Mouse (Mus musculus): Measurements from ENCODE around the gene Hist1h4f. TPM values are rescaled to one million over a fixed set of nuclear protein-coding genes. Genes with fewer than 3 reads are reported as not detected.
"Not testable (repeated sequence)": the region's sequence is repeated elsewhere in the genome, so short reads cannot be mapped to it uniquely, and the experiment has no call there.

Gene Hist1h4f
- polyA plus RNA-seq, 1 experiment from 2014 or later: 0.83 TPM

- not testable (repeated sequence) for H3K27me3 ChIP-seq; H3K9me3 ChIP-seq; H3K4me1 ChIP-seq (replicated peaks); H3K36me3 ChIP-seq
- Histone ChIP-seq H3K27ac (peak within 1 kb of the TSS; percentile 95), H3K9ac (peak within 1 kb of the TSS; percentile 75), H3K4me2 (peak within 1 kb of the TSS; percentile 75), H3K4me3 (peak within 1 kb of the TSS; percentile 46)
- ATAC-seq (ENCODE audit: low FRiP score): peak; percentile 96
- under 1% methylated on average over 59 of the region's 67 CpGs for WGBS
Observed at GRCm38 (mm10) chr13:23561883-23562659, 10.6 kb upstream of the Hist1h4f start, which contains the start of gene Hist1h3e. Gene Hist1h3e, minus strand, starts transcription at chr13:23562369.

DNA sequence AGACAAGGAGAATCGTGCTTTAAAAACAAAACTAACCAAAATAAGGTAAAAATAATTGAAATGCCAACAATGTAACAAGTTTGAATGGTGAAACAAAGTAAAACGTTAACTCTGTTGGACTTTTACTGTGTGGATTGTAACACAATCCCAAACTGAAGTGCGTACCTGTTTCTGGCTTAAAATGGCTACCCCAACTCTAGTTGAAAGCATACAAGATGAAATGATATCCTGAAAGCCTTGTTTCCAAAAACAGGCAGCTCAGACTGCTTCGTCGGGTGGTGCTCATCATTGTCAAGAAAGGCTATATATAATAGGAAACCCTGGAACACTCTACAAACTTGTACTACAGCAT, 10.1 kb upstream of the Hist1h4f start:
- H3K9me3 ChIP-seq; H3K36me3 ChIP-seq; ATAC-seq (ENCODE audit: low FRiP score); H3K4me1 ChIP-seq (replicated peaks); H3K27me3 ChIP-seq: not testable (repeated sequence)
- Histone ChIP-seq H3K9ac (peak overlapping the region; percentile 75), H3K4me2 (peak overlapping the region; percentile 75), H3K27ac (peak overlapping the region; percentile 95), H3K4me3 (peak overlapping the region; percentile 46)
- 0% methylated on average over 2 of the region's 5 CpGs for WGBS

DNA sequence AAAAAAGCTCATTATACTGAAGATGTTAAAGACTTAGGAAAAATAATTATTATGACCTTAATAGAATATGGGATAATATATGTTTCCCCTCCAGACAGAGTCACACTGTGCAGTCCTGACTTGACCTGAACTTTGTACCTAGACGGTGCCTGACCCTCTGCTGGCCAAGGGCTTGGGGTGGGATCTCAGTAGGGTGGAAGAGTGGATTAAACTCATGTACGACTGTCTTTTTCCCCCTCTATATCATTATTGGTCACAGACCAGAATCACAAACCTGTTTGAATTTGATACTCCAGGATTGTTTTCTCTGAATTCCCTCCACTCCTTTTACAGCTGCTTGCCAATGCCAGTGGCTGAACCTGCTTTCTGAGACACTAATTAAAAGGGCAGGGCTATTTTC, 9.3 kb upstream of the Hist1h4f start:
- ATAC-seq (ENCODE audit: low FRiP score); H3K27me3 ChIP-seq; H3K36me3 ChIP-seq; H3K4me1 ChIP-seq (replicated peaks); H3K9me3 ChIP-seq; H3K27ac ChIP-seq; H3K9ac ChIP-seq; H3K4me3 ChIP-seq: not testable (repeated sequence)
- H3K4me2 ChIP-seq: 0 out of 2 replicates have a peak overlapping the region, but pooled peaks have one; percentile 4
- 24% methylated on average over 2 of the region's 2 CpGs for WGBS

DNA sequence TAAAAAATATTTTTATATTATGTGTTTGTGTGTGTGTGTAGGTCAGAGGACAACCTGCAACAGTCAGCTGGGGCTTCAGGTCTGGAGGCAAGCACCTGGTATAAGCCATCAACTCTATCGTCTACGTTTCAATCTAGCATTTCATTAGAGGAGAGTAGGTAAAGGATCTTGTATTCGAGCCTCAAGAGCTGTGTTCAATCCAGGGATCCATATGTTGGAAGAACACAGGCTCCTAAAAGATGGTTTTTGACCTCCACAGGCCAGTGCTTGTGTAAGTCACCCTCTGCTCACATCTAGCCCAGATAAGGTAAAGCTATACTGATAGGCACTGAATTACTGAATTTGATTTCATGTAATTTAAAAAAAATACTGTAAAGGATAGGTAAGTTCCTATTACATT, 5.5 kb upstream of the Hist1h4f start:
- 75% methylated on average over 3 of the region's 3 CpGs for WGBS
- Histone ChIP-seq H3K4me2 (no peak overlapping the region; the same call in 1 of the 2 replicates), H3K9ac (no peak overlapping the region), H3K4me3 (no peak overlapping the region), H3K9me3 (no peaks in the 10 kb centered on the region), H3K36me3 (no peaks in the 10 kb centered on the region), H3K4me1 (replicated peaks) (peaks cover 26% of the 10 kb centered on the region), H3K27ac (0 out of 2 replicates have a peak overlapping the region, but pooled peaks have one; percentile 8), H3K27me3 (no peaks in the 10 kb centered on the region)
- ATAC-seq (ENCODE audit: low FRiP score): no peak

DNA sequence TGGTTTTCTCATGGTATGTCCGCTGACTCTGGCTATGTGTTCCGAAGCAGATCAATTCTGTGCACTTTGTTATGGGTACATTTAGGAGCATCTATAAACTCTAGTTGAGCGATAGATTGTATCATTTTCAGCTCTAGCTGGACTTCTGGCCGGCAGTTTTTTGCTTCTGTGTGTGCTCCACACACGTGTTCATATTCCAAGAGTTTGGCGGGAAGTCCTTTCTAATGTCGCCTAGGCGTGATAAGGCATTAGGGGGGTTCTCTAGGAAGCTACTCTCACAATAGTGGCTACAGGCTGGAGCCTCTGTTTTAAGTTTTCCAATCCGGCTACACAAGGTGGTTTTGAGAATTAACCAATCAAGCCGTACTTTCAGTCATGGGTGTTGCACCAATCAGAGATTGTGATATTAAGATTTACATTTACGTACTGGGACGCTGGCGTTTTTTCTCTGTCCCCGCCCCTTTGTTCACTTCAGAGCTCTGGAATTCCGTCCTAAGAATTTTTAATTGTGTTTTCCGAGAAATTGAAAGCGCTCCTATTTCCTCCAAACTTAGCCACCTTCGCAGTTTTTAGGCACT, 4.5 kb upstream of the Hist1h4f start:
- Histone ChIP-seq H3K4me2 (peak overlapping the region; percentile 99), H3K4me3 (peak overlapping the region; percentile 53), H3K9me3 (no peaks in the 10 kb centered on the region), H3K27ac (peak overlapping the region; percentile 93), H3K9ac (peak overlapping the region; percentile 80), H3K36me3 (no peaks in the 10 kb centered on the region), H3K27me3 (no peaks in the 10 kb centered on the region), H3K4me1 (replicated peaks) (peaks cover 29% of the 10 kb centered on the region)
- under 1% methylated on average over 18 of the region's 18 CpGs for WGBS
- peak; percentile 80 for ATAC-seq (ENCODE audit: low FRiP score)

DNA sequence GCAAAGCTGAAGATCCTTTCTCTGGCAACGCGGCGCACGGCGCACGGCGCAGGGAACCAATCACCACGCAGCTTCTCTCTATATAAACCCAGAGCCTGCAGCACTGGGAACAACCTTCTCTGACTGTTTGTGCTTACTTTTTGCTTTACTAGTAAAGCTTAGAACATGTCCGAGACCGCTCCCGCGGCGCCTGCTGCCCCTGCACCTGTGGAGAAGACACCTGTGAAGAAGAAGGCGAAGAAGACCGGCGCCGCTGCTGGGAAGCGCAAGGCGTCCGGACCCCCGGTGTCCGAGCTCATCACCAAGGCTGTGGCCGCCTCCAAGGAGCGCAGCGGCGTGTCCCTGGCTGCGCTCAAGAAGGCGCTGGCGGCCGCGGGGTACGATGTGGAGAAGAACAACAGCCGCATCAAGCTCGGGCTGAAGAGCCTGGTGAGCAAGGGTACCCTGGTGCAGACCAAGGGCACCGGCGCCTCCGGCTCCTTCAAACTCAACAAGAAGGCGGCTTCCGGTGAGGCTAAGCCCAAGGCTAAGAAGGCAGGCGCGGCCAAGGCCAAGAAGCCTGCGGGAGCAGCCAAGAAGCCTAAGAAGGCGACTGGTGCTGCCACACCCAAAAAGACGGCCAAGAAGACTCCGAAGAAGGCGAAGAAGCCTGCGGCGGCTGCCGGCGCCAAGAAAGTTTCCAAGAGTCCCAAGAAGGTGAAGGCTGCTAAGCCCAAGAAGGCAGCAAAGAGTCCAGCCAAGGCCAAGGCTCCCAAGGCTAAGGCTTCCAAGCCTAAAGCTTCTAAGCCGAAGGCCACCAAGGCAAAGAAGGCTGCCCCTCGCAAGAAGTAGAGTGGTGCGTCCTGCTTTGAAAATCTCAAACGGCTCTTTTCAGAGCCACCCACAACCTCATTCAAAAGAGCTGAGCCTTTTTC, 3.7 kb upstream of the Hist1h4f start:
- under 1% methylated on average over 54 of the region's 54 CpGs for WGBS

DNA sequence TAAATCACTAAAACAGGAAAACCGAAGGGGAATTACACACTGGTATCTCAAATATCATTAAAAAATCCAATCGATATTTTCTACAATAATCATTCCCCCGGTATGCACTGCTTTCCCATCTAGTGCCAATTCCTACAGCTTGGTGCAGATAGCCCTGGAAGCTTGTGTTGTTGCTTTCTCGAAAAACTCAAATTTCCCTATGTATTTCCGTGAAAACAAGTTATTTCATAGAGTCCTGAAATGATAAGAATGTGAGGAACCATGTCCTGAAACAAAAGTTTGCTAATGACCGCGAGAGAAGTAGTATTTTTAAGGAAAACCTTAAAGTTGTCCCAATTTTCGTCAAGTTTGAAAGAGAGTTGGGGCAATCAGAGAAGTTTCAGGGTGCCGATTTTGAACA, 2.9 kb upstream of the Hist1h4f start:
- H3K9ac ChIP-seq: peak overlapping the region; percentile 80
- ATAC-seq (ENCODE audit: low FRiP score): no peak
- H3K27me3 ChIP-seq: no peaks in the 10 kb centered on the region
- H3K27ac ChIP-seq: peak overlapping the region; percentile 93; the same call in 1 of the 2 replicates
- H3K36me3 ChIP-seq: no peaks in the 10 kb centered on the region
- WGBS: 22% methylated on average over 9 of the region's 9 CpGs
- peak overlapping the region; percentile 99 for H3K4me2 ChIP-seq
- H3K9me3 ChIP-seq: no peaks in the 10 kb centered on the region
- H3K4me3 ChIP-seq: peak overlapping the region; percentile 53
- H3K4me1 ChIP-seq (replicated peaks): peaks cover 32% of the 10 kb centered on the region

More for the DNA sequence above, 3.7 kb upstream of the Hist1h4f start:
- Histone ChIP-seq H3K9ac (peak overlapping the region; percentile 80), H3K4me3 (peak overlapping the region; percentile 53), H3K27ac (peak overlapping the region; percentile 93), H3K4me2 (peak overlapping the region; percentile 99), H3K9me3 (no peaks in the 10 kb centered on the region), H3K4me1 (replicated peaks) (peaks cover 32% of the 10 kb centered on the region), H3K27me3 (no peaks in the 10 kb centered on the region), H3K36me3 (no peaks in the 10 kb centered on the region)
- peak; percentile 73 for ATAC-seq (ENCODE audit: low FRiP score)

DNA sequence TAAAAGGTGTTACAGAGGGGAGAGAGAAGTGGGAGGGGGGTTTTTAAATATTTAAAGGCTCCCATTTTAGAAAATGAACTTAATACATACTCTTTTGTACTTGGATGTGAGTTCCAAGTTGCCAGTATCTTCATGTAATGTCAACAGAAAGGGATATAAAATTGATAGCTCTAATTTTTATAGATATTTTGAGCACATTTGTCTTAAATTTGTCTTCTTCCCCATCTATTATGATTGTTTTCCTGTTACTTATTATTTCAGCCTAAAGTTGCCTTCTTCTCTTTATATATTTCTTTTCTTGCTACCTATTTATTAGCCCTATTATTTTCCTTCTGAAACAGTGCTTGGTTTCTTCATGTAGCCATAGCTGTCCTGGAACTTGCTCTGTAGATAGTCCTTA, 1.5 kb upstream of the Hist1h4f start, which contains the start of gene Hist1h1d:
Gene Hist1h1d (plus strand): TSS at position 301 of the 400 bp plus-strand sequence.
- no peak for ATAC-seq (ENCODE audit: low FRiP score)
- Histone ChIP-seq H3K27me3 (no peaks in the 10 kb centered on the region), H3K9ac (no peak within 1 kb of the TSS), H3K9me3 (no peaks in the 10 kb centered on the region), H3K36me3 (no peaks in the 10 kb centered on the region), H3K27ac (peak within 1 kb of the TSS; percentile 93), H3K4me2 (peak within 1 kb of the TSS; percentile 64), H3K4me1 (replicated peaks) (peaks cover 32% of the 10 kb centered on the region), H3K4me3 (no peak within 1 kb of the TSS)

- Histone ChIP-seq H3K36me3 (no peaks in the 10 kb centered on the region), H3K9ac (peak overlapping the region; percentile 69; the same call in 1 of the 2 replicates), H3K27me3 (no peaks in the 10 kb centered on the region), H3K27ac (peak overlapping the region; percentile 92), H3K9me3 (no peaks in the 10 kb centered on the region), H3K4me2 (peak overlapping the region; percentile 64), H3K4me3 (peak overlapping the region; percentile 46), H3K4me1 (replicated peaks) (peaks cover 32% of the 10 kb centered on the region)
- no peak for ATAC-seq (ENCODE audit: low FRiP score)
- 53% methylated on average over 8 of the region's 8 CpGs for WGBS
Observed at GRCm38 (mm10) chr13:23551931-23552914, 775 bp upstream of the Hist1h4f start.

- Histone ChIP-seq H3K9me3 (no peaks in the 10 kb centered on the region), H3K4me3 (peak overlapping the region; percentile 46), H3K4me1 (replicated peaks) (peaks cover 28% of the 10 kb centered on the region), H3K36me3 (no peaks in the 10 kb centered on the region), H3K27ac (peak overlapping the region; percentile 92), H3K27me3 (no peaks in the 10 kb centered on the region), H3K4me2 (peak overlapping the region; percentile 64), H3K9ac (peak overlapping the region; percentile 69)
- no peak for ATAC-seq (ENCODE audit: low FRiP score)
- 7% methylated on average over 3 of the region's 3 CpGs for WGBS
Observed at GRCm38 (mm10) chr13:23550761-23551145, 695 bp downstream of the Hist1h4f start.

GRCm38 (mm10) chr13:23546694-23547093, 4.8 kb downstream of the Hist1h4f start:
- WGBS: 80% methylated on average over 5 of the region's 5 CpGs
- Histone ChIP-seq H3K4me1 (replicated peaks) (peaks cover 16% of the 10 kb centered on the region), H3K9me3 (no peaks in the 10 kb centered on the region), H3K4me3 (no peak overlapping the region), H3K4me2 (no peak overlapping the region), H3K9ac (no peak overlapping the region), H3K27ac (no peak overlapping the region), H3K36me3 (no peaks in the 10 kb centered on the region), H3K27me3 (no peaks in the 10 kb centered on the region)
- no peak for ATAC-seq (ENCODE audit: low FRiP score)

Measured in hindbrain, embryonic 13.5 days (tissue).